Mouse (Mus musculus) lung, postnatal 0 days (tissue): ENCODE measurements around the gene Tmem221. TPM values are rescaled to one million over a fixed set of nuclear protein-coding genes. Genes with fewer than 3 reads are reported as not detected.

ENCODE experiments used
- ATAC-seq: fragments of 200-750 bp; cut with Nextera tagmentation; 2 replicates; pipeline ENCODE4 v1.8.0; 2017; ENCODE audit warnings: moderate library complexity
- DNase-seq: peaks from one replicate; pipeline ENCODE4 v3.0.0-alpha.2; 2016; ENCODE audit warnings: low spot score
- H3K27ac ChIP-seq: fragments of 300-500 bp; sonication (generic); 2 replicates; pipeline ENCODE4 v1.5.1; 2014; ENCODE audit warnings: antibody characterized with exemption, mild to moderate bottlenecking, low read length, mixed read lengths
- H3K27me3 ChIP-seq: fragments of 300-500 bp; sonication (generic); replicated peaks from 2 replicates; pipeline ENCODE4 v1.6.1; 2014; ENCODE audit warnings: low read length, mixed read lengths; ENCODE audit not compliant: insufficient read depth
- H3K36me3 ChIP-seq: fragments of 300-500 bp; sonication (generic); 2 replicates; pipeline ENCODE4 v1.6.1; 2014; ENCODE audit warnings: low read length, mixed read lengths; ENCODE audit not compliant: insufficient read depth
- H3K4me1 ChIP-seq: fragments of 300-500 bp; sonication (generic); 2 replicates; pipeline ENCODE4 v1.6.1; 2014; ENCODE audit warnings: antibody characterized with exemption, low read depth, low read length, mixed read lengths; ENCODE audit not compliant: insufficient read depth
- H3K4me2 ChIP-seq: fragments of 300-500 bp; sonication (generic); replicated peaks from 2 replicates; pipeline ENCODE4 v1.6.1; 2014; ENCODE audit warnings: low read depth, mild to moderate bottlenecking, low read length, moderate library complexity, mixed read lengths
- H3K4me3 ChIP-seq: fragments of 300-500 bp; sonication (generic); 2 replicates; pipeline ENCODE4 v1.5.1; 2014; ENCODE audit warnings: low read depth, low read length
- H3K9ac ChIP-seq: fragments of 300-500 bp; sonication (generic); replicated peaks from 2 replicates; pipeline ENCODE4 v1.6.1; 2014; ENCODE audit warnings: low read depth, mild to moderate bottlenecking
- H3K9me3 ChIP-seq: fragments of 300-500 bp; sonication (generic); 2 replicates; pipeline ENCODE4 v1.6.1; 2016; ENCODE audit warnings: low read length, mixed read lengths
- CTCF ChIP-seq: IDR thresholded peaks from 2 replicates; pipeline ENCODE4 v1.5.1; 2016; ENCODE audit warnings: antibody characterized with exemption, mild to moderate bottlenecking
- EP300 ChIP-seq: IDR thresholded peaks from 2 replicates; pipeline ENCODE4 v1.6.1; 2016; ENCODE audit warnings: antibody characterized with exemption, mild to moderate bottlenecking, control low read depth
- whole genome bisulfite sequencing: fragments of 180-500 bp; shearing (Covaris S2); extraction: QIAGEN DNeasy Blood & Tissue Kit; methylation state at CpG from one replicate; pipeline ENCODE4 v1.1.7; 2014; 5-methylcytosine and 5-hydroxymethylcytosine counted together
- polyA plus RNA-seq: library from polyadenylated mRNA; unstranded; fragments of >200 nt; fragmentation: Nextera tagmentation; extraction: Ambion mirVana; gene quantifications from 2 replicates; pipeline ENCODE4 v1.2.1, GENCODE M21; 2015

Tmem221 gene
- polyA plus RNA-seq, 1 experiment from 2014 or later = 8.5 TPM

GRCm38 (mm10) chr8:71572847-71573633 is 14.4 kb upstream of the Tmem221 start:
- no peak overlapping the region for H3K27ac ChIP-seq

DNA sequence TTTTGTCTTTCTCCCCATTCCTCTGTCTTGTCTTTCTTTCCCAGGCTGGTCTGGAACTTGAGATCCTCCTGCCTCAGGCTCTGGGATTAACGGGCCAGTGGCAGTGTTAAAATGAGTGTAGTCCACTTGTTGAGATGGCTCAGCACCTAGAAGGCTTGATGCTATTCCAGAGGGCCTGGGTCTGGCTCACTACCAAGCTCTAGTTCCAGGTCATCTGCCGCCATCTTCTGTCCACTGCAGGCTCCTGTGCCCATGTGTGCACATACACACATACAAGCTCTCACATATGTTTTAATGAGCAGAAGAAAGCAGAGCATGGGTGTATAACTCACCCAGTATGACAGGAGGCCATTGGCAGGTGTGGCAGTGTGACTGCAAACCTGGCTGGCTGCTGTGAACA is 13.4 kb upstream of the Tmem221 start:
- TF ChIP-seq EP300 (no peak), CTCF (no peak)

More at GRCm38 (mm10) chr8:71572847-71573633, 14.4 kb upstream of the Tmem221 start:
- H3K9me3 ChIP-seq = no peaks in the 10 kb centered on the region
- H3K4me2 ChIP-seq = no peak overlapping the region
- H3K4me1 ChIP-seq = peaks cover 10% of the 10 kb centered on the region; the same call in 1 of the 2 replicates
- H3K36me3 ChIP-seq = no peaks in the 10 kb centered on the region
- 56% methylated on average over 9 of the region's 9 CpGs for WGBS
- DNase-seq (peak; percentile 50), ATAC-seq (no peak)
- H3K27me3 ChIP-seq = no peaks in the 10 kb centered on the region
- TF ChIP-seq EP300 (no peak), CTCF (no peak)
- no peak overlapping the region for H3K4me3 ChIP-seq
- H3K9ac ChIP-seq = no peak overlapping the region

GRCm38 (mm10) chr8:71570291-71570954 is 11.8 kb upstream of the Tmem221 start:
- Histone ChIP-seq H3K36me3 (no peaks in the 10 kb centered on the region), H3K9ac (peak overlapping the region; percentile 32), H3K27ac (peak overlapping the region; percentile 74), H3K4me3 (peak overlapping the region; percentile 47), H3K4me1 (peaks cover 10% of the 10 kb centered on the region; the same call in 1 of the 2 replicates), H3K27me3 (no peaks in the 10 kb centered on the region), H3K9me3 (no peaks in the 10 kb centered on the region), H3K4me2 (peak overlapping the region; percentile 69)
- under 1% methylated on average over 41 of the region's 41 CpGs for WGBS
- TF ChIP-seq EP300 = no peak
- TF ChIP-seq CTCF = peak; percentile 24
- DNase-seq = peak; percentile 99
- ATAC-seq = peak; percentile 89

More for the DNA sequence above, 13.4 kb upstream of the Tmem221 start:
- 82% methylated on average over 2 of the region's 2 CpGs for WGBS
- Histone ChIP-seq H3K9ac (no peak overlapping the region), H3K36me3 (no peaks in the 10 kb centered on the region), H3K9me3 (no peaks in the 10 kb centered on the region), H3K27ac (no peak overlapping the region), H3K4me2 (no peak overlapping the region), H3K27me3 (no peaks in the 10 kb centered on the region), H3K4me3 (no peak overlapping the region), H3K4me1 (peaks cover 10% of the 10 kb centered on the region; the same call in 1 of the 2 replicates)
- no peak for ATAC-seq
- DNase-seq = no peak

GRCm38 (mm10) chr8:71569366-71570290 is 11.0 kb upstream of the Tmem221 start:
- Histone ChIP-seq H3K9ac (0 out of 2 replicates have a peak overlapping the region, but pooled peaks have one; percentile 12), H3K4me2 (peak overlapping the region; percentile 69), H3K4me1 (peaks cover 10% of the 10 kb centered on the region; the same call in 1 of the 2 replicates), H3K27ac (peak overlapping the region; percentile 90), H3K4me3 (peak overlapping the region; percentile 47), H3K9me3 (no peaks in the 10 kb centered on the region), H3K27me3 (no peaks in the 10 kb centered on the region), H3K36me3 (no peaks in the 10 kb centered on the region)
- peak; percentile 79 for ATAC-seq
- 0 out of 2 replicates have a peak, but pooled peaks have one; percentile 38 for TF ChIP-seq EP300
- no peak for TF ChIP-seq CTCF
- DNase-seq = peak; percentile 96
- WGBS = 1% methylated on average over 50 of the region's 51 CpGs

- Histone ChIP-seq H3K4me1 (peaks cover 10% of the 10 kb centered on the region; the same call in 1 of the 2 replicates), H3K36me3 (no peaks in the 10 kb centered on the region), H3K27me3 (no peaks in the 10 kb centered on the region), H3K9ac (no peak overlapping the region), H3K4me3 (peak overlapping the region; percentile 47; the same call in 1 of the 2 replicates), H3K4me2 (peak overlapping the region; percentile 69), H3K9me3 (no peaks in the 10 kb centered on the region), H3K27ac (peak overlapping the region; percentile 90)
- ATAC-seq = no peak
- DNase-seq = no peak
- TF ChIP-seq EP300 (no peak), CTCF (no peak)
- 33% methylated on average over 6 of the region's 6 CpGs for WGBS
These were observed 10.3 kb upstream of the Tmem221 start for GRCm38 (mm10) chr8:71568941-71569340.
